Mouse (Mus musculus) lung, adult 2 months (tissue): ENCODE results near the gene Cfap77.

ENCODE experiments used
- CTCF ChIP-seq: fragments of 200-500 bp; IDR thresholded peaks from 2 replicates; pipeline ENCODE4 v1.5.1; 2011; ENCODE audit warnings: mild to moderate bottlenecking, low read length, control low read depth; ENCODE audit not compliant: insufficient read depth
- POLR2A ChIP-seq: fragments of 200-500 bp; IDR thresholded peaks from 2 replicates; pipeline ENCODE4 v1.6.1; 2011; ENCODE audit warnings: low read depth, mild to moderate bottlenecking, control low read depth, low read length, borderline replicate concordance; ENCODE audit errors: extremely low read depth

DNA sequence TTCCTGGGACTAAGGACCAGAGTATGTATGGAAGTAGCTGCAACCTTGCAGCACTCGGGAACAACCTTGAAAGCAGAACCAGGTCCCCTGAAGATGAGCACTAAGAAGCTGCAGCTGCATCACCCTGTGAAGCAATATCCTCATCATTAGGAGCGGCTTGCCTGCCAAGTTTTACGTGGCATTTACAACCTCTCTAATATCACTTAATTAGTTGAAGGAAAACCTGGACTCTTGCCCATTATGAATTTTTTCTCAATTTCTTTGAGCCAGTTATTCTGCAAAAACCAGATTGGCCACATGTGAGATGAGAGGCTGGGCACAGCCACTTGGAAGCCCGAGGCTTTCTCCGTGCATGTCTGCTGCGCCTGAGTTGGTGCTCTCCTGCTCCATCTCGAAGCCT lies 159.0 kb downstream of the Cfap77 start:
- TF ChIP-seq POLR2A: no peak
- TF ChIP-seq CTCF: no peak
